12 mouse cellular contexts compared by ENCODE assay signal in the genomic region with DNA sequence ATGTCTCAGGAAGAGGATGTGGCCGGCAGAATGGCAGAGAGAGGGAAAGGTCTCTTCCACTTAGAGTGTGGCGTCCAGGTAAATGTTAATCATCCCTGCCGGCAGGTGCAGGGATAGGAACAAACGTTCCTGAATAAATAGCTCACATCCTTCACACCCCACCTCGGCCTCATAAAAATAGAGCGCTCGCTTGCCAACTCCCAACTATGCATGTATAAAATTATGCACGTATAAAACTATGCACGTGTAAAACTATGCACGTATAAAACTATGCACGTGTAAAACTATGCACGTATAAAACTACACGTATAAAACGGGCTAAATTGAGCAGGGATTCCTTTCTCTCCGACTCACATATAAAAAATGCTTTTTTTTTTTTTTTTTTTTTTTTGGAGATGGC. TPM values are rescaled to one million over a fixed set of nuclear protein-coding genes. Genes with fewer than 3 reads are reported as not detected.
"Had no signal": no experiment of that assay in that cellular context is flagged by ENCODE, and none has a peak within 500 bp of the region (broad histone marks: within the 10 kb centered on the region; RNA-seq: fewer than 3 reads in every experiment).

No protein-coding gene starts in this region.

- H3K9me3 ChIP-seq: liver, embryonic 15.5 days; midbrain, embryonic 13.5 days had no signal

- H3K36me3 ChIP-seq: liver, embryonic 15.5 days; midbrain, embryonic 13.5 days had no signal

- H3K9ac ChIP-seq: liver, embryonic 15.5 days; midbrain, embryonic 13.5 days had no signal

- H3K27me3 ChIP-seq: liver, embryonic 15.5 days; midbrain, embryonic 13.5 days had no signal

- H3K4me2 ChIP-seq: liver, embryonic 11.5 days; liver, embryonic 15.5 days; midbrain, embryonic 13.5 days had no signal

- H3K4me3 ChIP-seq: liver, embryonic 15.5 days; midbrain, embryonic 13.5 days had no signal

- H3K27ac ChIP-seq: kidney, postnatal 0 days; liver, embryonic 15.5 days; midbrain, embryonic 13.5 days had no signal

- H3K4me1 ChIP-seq: liver, embryonic 15.5 days; midbrain, embryonic 13.5 days had no signal

- DNase-seq: layer of hippocampus, adult 9-11 months; lung, adult 2 months; lung, postnatal 36 days; right cerebral cortex, postnatal 14 days; thymus, postnatal 4 days had no signal

- ATAC-seq: intestine, embryonic 16.5 days; lung, postnatal 0 days; midbrain, embryonic 13.5 days had no signal

RNA-seq across cellular contexts. Expression of a gene that starts 55.5 kb away (rescaled TPM):
- total RNA-seq: megakaryocyte progenitor cell, adult 5-6 weeks had no signal
